Mouse (Mus musculus): ENCODE results near the gene Vps36. TPM values are rescaled to one million over a fixed set of nuclear protein-coding genes. Genes with fewer than 3 reads are reported as not detected.

The Vps36 gene
- polyA plus RNA-seq, 1 experiment from 2014 or later: 39.9 TPM

DNA sequence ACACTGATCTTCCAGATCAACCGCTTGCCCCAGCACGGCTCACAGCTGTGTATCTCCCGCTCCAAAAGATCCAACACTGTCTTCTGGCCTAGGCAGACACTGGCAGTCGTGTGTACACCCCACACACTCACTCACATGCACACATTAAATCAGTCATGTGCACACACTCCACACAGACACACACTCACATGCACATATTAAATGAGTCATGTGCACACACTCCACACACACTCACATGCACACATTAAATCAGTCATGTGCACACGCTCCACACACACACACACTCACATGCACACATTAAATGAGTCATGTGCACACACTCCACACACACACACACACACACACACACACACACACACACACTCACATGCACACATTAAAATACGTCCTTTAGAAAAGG, 5.3 kb downstream of the Vps36 start:
- H3K4me3 ChIP-seq (replicated peaks; ENCODE audit: low read depth, low read length): no peak overlapping the region
- WGBS: 93% methylated on average over 6 of the region's 6 CpGs
- peaks cover 29% of the 10 kb centered on the region for H3K36me3 ChIP-seq (ENCODE audit: control insufficient read depth, insufficient read depth, low read length)
- no peak overlapping the region for H3K4me2 ChIP-seq (ENCODE audit: low read length)
- H3K27me3 ChIP-seq (ENCODE audit: control insufficient read depth, insufficient read depth, low read length): no peaks in the 10 kb centered on the region
- no peak overlapping the region for H3K9ac ChIP-seq (replicated peaks; ENCODE audit: low read length)
- no peak overlapping the region for H3K27ac ChIP-seq (replicated peaks; ENCODE audit: low read depth, low read length)
- ATAC-seq (ENCODE audit: low FRiP score, low TSS enrichment): no peak
- DNase-seq: no peak
- peaks cover 14% of the 10 kb centered on the region for H3K4me1 ChIP-seq (ENCODE audit: control insufficient read depth, insufficient read depth, low read length)
- no peaks in the 10 kb centered on the region for H3K9me3 ChIP-seq (ENCODE audit: control insufficient read depth, low read length)

DNA sequence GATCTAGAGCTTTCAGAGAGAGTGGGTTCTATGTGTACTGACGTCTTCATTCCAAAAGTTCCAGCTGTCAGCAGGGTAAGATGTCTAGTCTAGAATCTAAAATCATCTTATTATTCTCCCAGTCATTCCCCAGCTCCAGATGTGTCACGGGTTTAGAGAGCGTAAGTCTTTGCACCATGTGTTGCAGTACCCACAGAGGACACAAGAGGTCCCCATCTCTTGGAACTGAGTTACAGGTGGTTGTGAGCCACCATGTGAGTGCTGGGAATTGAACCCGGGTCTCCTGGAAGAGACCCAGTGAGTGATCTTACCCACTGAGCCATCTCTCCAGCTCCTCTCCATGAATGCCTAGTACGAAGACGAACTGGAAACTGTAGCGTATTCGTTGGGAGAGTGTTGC, 6.9 kb downstream of the Vps36 start:
- WGBS: 97% methylated on average over 8 of the region's 8 CpGs
- ATAC-seq (ENCODE audit: low FRiP score, low TSS enrichment) (no peak), DNase-seq (no peak)
- Histone ChIP-seq H3K9me3 (ENCODE audit: control insufficient read depth, low read length) (no peaks in the 10 kb centered on the region), H3K4me2 (ENCODE audit: low read length) (no peak overlapping the region), H3K27me3 (ENCODE audit: control insufficient read depth, insufficient read depth, low read length) (no peaks in the 10 kb centered on the region), H3K4me3 (replicated peaks; ENCODE audit: low read depth, low read length) (no peak overlapping the region), H3K9ac (replicated peaks; ENCODE audit: low read length) (no peak overlapping the region), H3K36me3 (ENCODE audit: control insufficient read depth, insufficient read depth, low read length) (peaks cover 38% of the 10 kb centered on the region), H3K27ac (replicated peaks; ENCODE audit: low read depth, low read length) (no peak overlapping the region), H3K4me1 (ENCODE audit: control insufficient read depth, insufficient read depth, low read length) (peaks cover 4% of the 10 kb centered on the region)

DNA sequence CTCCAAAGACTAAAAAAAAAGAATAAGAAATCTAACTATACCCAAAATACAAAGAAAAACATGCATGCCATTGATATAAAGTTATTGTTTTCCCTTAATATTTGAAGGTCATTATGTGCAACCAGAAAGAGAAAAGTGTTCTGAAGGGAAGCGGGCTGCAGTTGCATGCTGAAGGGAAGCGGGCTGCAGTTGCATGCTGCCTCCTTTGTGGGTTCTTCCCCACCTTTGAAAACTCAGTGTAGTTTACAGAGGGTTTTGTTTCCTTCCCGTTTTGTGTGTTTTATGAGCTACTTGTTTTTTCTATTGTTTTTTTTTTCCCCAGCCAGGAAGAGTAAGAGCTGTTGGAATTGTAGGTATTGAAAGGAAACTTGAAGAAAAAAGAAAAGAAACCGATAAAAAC, 14.9 kb downstream of the Vps36 start:
- 91% methylated on average over 4 of the region's 4 CpGs for WGBS
- no peak overlapping the region for H3K4me3 ChIP-seq (replicated peaks; ENCODE audit: low read depth, low read length)
- DNase-seq (no peak), ATAC-seq (ENCODE audit: low FRiP score, low TSS enrichment) (no peak)
- no peaks in the 10 kb centered on the region for H3K4me1 ChIP-seq (ENCODE audit: control insufficient read depth, insufficient read depth, low read length)
- no peaks in the 10 kb centered on the region for H3K27me3 ChIP-seq (ENCODE audit: control insufficient read depth, insufficient read depth, low read length)
- H3K27ac ChIP-seq (replicated peaks; ENCODE audit: low read depth, low read length): no peak overlapping the region
- H3K4me2 ChIP-seq (ENCODE audit: low read length): no peak overlapping the region
- H3K9ac ChIP-seq (replicated peaks; ENCODE audit: low read length): no peak overlapping the region
- H3K36me3 ChIP-seq (ENCODE audit: control insufficient read depth, insufficient read depth, low read length): peaks cover 49% of the 10 kb centered on the region
- H3K9me3 ChIP-seq (ENCODE audit: control insufficient read depth, low read length): no peaks in the 10 kb centered on the region

DNA sequence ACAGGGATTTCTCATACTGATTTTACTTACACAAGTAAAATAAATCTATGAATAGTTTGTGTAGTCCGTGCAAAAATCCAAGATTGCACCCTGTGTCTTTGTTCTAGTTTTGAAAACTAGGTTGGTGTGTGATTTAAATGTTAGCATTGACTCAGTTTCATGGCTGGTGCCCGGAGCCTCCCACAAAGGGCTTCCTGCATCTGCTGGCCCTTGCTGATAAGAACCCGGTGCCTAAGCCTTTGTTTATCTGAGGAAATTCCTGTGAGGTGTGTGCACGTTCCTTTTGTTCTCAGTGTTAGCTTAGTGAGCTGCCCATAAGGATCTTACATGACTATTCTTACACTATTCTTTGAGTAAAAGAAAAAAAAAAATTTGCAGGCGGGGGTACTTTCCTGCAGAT, 16.4 kb downstream of the Vps36 start:
- no peak overlapping the region for H3K4me2 ChIP-seq (ENCODE audit: low read length)
- H3K4me3 ChIP-seq (replicated peaks; ENCODE audit: low read depth, low read length): no peak overlapping the region
- H3K4me1 ChIP-seq (ENCODE audit: control insufficient read depth, insufficient read depth, low read length): no peaks in the 10 kb centered on the region
- H3K9me3 ChIP-seq (ENCODE audit: control insufficient read depth, low read length): no peaks in the 10 kb centered on the region
- H3K27ac ChIP-seq (replicated peaks; ENCODE audit: low read depth, low read length): no peak overlapping the region
- 63% methylated on average over 5 of the region's 5 CpGs for WGBS
- DNase-seq (no peak), ATAC-seq (ENCODE audit: low FRiP score, low TSS enrichment) (no peak)
- no peak overlapping the region for H3K9ac ChIP-seq (replicated peaks; ENCODE audit: low read length)
- H3K27me3 ChIP-seq (ENCODE audit: control insufficient read depth, insufficient read depth, low read length): no peaks in the 10 kb centered on the region
- peaks cover 43% of the 10 kb centered on the region for H3K36me3 ChIP-seq (ENCODE audit: control insufficient read depth, insufficient read depth, low read length)

DNA sequence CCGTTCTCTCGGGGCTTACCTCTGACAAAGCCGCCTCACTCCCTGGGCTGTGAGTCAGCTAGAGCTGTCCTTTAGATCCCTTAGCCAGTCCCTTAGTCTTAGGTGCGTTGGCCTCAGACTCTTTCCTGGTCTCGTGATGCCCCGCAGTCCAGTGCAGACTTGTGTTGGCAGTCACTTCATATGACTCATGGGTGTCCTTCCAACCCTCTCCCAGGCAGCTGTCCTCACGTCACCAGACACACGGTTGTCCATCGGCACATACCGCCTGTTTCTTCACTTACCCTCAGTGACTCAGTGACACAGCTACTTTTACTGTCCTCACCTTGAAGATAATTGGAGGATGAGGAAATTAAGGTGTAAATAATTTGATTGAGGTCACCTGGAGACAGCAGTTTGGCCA, 22.2 kb downstream of the Vps36 start:
- Histone ChIP-seq H3K9ac (replicated peaks; ENCODE audit: low read length) (no peak overlapping the region), H3K27ac (replicated peaks; ENCODE audit: low read depth, low read length) (no peak overlapping the region), H3K27me3 (ENCODE audit: control insufficient read depth, insufficient read depth, low read length) (no peaks in the 10 kb centered on the region), H3K9me3 (ENCODE audit: control insufficient read depth, low read length) (no peaks in the 10 kb centered on the region), H3K4me2 (ENCODE audit: low read length) (no peak overlapping the region), H3K36me3 (ENCODE audit: control insufficient read depth, insufficient read depth, low read length) (peaks cover 68% of the 10 kb centered on the region), H3K4me3 (replicated peaks; ENCODE audit: low read depth, low read length) (no peak overlapping the region), H3K4me1 (ENCODE audit: control insufficient read depth, insufficient read depth, low read length) (no peaks in the 10 kb centered on the region)
- 96% methylated on average over 10 of the region's 10 CpGs for WGBS
- DNase-seq: no peak
- no peak for ATAC-seq (ENCODE audit: low FRiP score, low TSS enrichment)

DNA sequence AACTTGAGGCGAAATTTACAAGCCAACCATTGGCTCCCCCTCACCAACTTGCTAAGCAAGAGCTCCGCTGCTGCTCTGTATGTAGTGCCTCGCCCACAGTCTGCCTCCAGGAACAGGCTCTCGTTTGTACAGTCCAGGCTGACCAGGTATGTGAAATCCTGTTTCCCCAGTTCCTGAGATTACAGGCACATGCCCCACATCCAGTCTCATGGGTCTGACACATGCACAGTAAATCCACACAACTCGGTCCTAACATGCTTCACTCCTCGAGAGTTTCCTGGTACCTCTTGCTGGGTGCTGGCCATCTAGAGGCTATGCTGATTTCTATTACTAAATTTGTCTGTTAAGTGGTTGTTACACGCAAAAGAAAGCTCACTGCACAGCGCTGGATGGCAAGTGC, 33.8 kb downstream of the Vps36 start:
- DNase-seq (no peak), ATAC-seq (ENCODE audit: low FRiP score, low TSS enrichment) (no peak)
- Histone ChIP-seq H3K36me3 (ENCODE audit: control insufficient read depth, insufficient read depth, low read length) (peaks cover 4% of the 10 kb centered on the region; the same call in 1 of the 2 replicates), H3K9ac (replicated peaks; ENCODE audit: low read length) (no peak overlapping the region), H3K27me3 (ENCODE audit: control insufficient read depth, insufficient read depth, low read length) (peaks cover 9% of the 10 kb centered on the region; the same call in 1 of the 2 replicates), H3K27ac (replicated peaks; ENCODE audit: low read depth, low read length) (no peak overlapping the region), H3K9me3 (ENCODE audit: control insufficient read depth, low read length) (no peaks in the 10 kb centered on the region), H3K4me3 (replicated peaks; ENCODE audit: low read depth, low read length) (no peak overlapping the region), H3K4me2 (ENCODE audit: low read length) (no peak overlapping the region), H3K4me1 (ENCODE audit: control insufficient read depth, insufficient read depth, low read length) (peaks cover 7% of the 10 kb centered on the region; the same call in 1 of the 2 replicates)
- 68% methylated on average over 8 of the region's 8 CpGs for WGBS

DNA sequence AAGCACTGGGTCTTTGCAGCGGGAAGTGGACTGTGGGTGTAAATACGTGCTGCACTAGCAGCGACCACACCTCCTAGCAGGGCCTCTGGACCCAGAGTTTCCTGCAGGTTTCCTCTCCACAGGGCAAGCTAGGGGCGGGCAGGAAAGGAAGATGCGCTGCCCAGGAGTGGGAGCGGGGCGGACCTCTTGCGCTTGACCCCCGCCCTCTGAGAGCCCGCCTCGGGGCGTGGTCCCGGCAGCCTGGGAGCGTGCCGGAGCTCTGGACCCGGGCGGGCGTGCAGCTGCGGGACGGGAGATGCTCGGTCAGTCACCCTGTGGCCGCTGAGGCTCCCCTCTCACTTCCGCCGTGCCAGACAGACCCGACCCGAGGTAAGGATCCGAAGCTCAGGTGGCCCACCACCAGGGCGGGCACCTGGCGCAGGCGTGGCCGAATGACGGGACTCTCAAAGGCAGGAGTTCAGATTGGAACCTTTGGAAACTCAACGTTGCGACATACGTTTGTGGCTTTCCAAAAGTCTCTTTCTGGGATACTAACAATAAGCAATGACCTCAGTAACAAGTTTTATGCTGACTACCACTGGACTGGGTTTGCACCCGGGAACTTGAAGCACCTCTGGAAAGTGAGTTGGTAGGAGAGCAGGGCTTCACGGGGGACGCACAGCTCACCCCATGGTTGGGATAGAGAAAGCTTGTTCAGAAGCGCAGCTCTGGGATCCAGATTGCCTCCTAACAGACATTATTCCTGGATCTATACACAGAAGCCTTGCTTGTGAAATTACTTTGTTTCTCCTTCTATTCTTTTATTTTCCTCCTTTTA, 34.7 kb downstream of the Vps36 start, which contains the start of gene Thsd1:
Gene Thsd1, plus strand, starts transcription at position 253 of the 817 bp plus-strand sequence.
- DNase-seq: peak; percentile 61

DNA sequence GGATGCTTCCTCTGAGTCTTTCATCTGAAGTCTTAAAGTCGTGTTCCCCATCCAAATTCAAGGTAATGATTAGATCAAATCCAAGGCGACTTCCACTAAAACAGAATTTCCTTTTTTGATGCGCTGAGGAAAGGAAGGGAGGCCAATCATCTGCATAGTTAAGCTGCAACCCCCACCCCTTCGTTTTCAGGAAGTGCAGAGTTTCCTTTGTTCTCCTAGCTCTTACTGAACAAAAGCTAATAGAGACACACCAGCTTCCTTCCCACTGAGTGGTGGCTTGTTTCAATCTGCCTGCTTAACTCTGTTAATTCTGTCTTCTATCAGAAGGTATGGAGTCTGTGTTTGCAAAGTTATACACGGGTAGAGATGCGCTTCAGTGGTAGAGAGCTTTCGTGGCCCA, 36.0 kb downstream of the Vps36 start:
- Histone ChIP-seq H3K9ac (replicated peaks; ENCODE audit: low read length) (no peak overlapping the region), H3K4me3 (replicated peaks; ENCODE audit: low read depth, low read length) (no peak overlapping the region), H3K36me3 (ENCODE audit: control insufficient read depth, insufficient read depth, low read length) (no peaks in the 10 kb centered on the region), H3K4me2 (ENCODE audit: low read length) (no peak overlapping the region), H3K27me3 (ENCODE audit: control insufficient read depth, insufficient read depth, low read length) (peaks cover 9% of the 10 kb centered on the region; the same call in 1 of the 2 replicates), H3K9me3 (ENCODE audit: control insufficient read depth, low read length) (no peaks in the 10 kb centered on the region), H3K27ac (replicated peaks; ENCODE audit: low read depth, low read length) (no peak overlapping the region), H3K4me1 (ENCODE audit: control insufficient read depth, insufficient read depth, low read length) (peaks cover 7% of the 10 kb centered on the region; the same call in 1 of the 2 replicates)
- DNase-seq (peak; percentile 14), ATAC-seq (ENCODE audit: low FRiP score, low TSS enrichment) (no peak)
- 22% methylated on average over 7 of the region's 7 CpGs for WGBS

More for the DNA sequence above, 34.7 kb downstream of the Vps36 start, which contains the start of gene Thsd1:
- Histone ChIP-seq H3K36me3 (ENCODE audit: control insufficient read depth, insufficient read depth, low read length) (no peaks in the 10 kb centered on the region; the same call in 1 of the 2 replicates), H3K27ac (replicated peaks; ENCODE audit: low read depth, low read length) (no peak within 1 kb of the TSS), H3K9me3 (ENCODE audit: control insufficient read depth, low read length) (no peaks in the 10 kb centered on the region), H3K4me1 (ENCODE audit: control insufficient read depth, insufficient read depth, low read length) (peaks cover 7% of the 10 kb centered on the region; the same call in 1 of the 2 replicates), H3K4me3 (replicated peaks; ENCODE audit: low read depth, low read length) (peak within 1 kb of the TSS; percentile 48), H3K27me3 (ENCODE audit: control insufficient read depth, insufficient read depth, low read length) (peaks cover 9% of the 10 kb centered on the region; the same call in 1 of the 2 replicates), H3K4me2 (ENCODE audit: low read length) (peak within 1 kb of the TSS; percentile 98), H3K9ac (replicated peaks; ENCODE audit: low read length) (peak within 1 kb of the TSS; percentile 65)
- peak; percentile 76 for ATAC-seq (ENCODE audit: low FRiP score, low TSS enrichment)
- under 1% methylated on average over 39 of the region's 39 CpGs for WGBS

DNA sequence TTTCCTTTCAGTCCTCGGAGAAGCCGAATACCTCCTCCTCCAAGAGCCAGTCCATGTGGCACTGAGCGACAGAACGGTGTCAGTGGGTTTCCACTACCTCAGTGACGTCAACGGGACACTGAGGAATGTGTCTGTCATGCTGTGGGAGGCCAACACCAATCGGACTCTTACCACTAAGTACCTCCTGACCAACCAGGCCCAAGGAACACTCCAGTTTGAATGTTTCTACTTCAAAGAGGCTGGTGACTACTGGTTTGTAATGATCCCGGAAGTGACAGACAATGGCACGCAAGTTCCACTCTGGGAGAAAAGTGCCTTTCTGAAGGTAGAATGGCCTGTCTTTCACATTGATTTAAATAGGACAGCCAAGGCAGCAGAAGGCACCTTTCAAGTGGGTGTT, 50.4 kb downstream of the Vps36 start:
- no peak overlapping the region for H3K4me2 ChIP-seq (ENCODE audit: low read length)
- no peaks in the 10 kb centered on the region for H3K36me3 ChIP-seq (ENCODE audit: control insufficient read depth, insufficient read depth, low read length)
- no peak overlapping the region for H3K9ac ChIP-seq (replicated peaks; ENCODE audit: low read length)
- no peaks in the 10 kb centered on the region for H3K27me3 ChIP-seq (ENCODE audit: control insufficient read depth, insufficient read depth, low read length)
- no peak overlapping the region for H3K27ac ChIP-seq (replicated peaks; ENCODE audit: low read depth, low read length)
- H3K4me1 ChIP-seq (ENCODE audit: control insufficient read depth, insufficient read depth, low read length): no peaks in the 10 kb centered on the region
- no peak for ATAC-seq (ENCODE audit: low FRiP score, low TSS enrichment)
- 92% methylated on average over 9 of the region's 9 CpGs for WGBS
- DNase-seq: no peak
- no peaks in the 10 kb centered on the region for H3K9me3 ChIP-seq (ENCODE audit: control insufficient read depth, low read length)
- no peak overlapping the region for H3K4me3 ChIP-seq (replicated peaks; ENCODE audit: low read depth, low read length)
